Mouse (Mus musculus): Measurements from ENCODE around the gene Sult2b1. TPM values are rescaled to one million over a fixed set of nuclear protein-coding genes. Genes with fewer than 3 reads are reported as not detected.

The Sult2b1 gene
- polyA plus RNA-seq, 1 experiment from 2014 or later, result 2.7 TPM

Other genes with a start within 250 kb of the Sult2b1 start
- gene Hsd17b14, start 229.8 kb downstream of the Sult2b1 start, polyA plus RNA-seq (2017; shearing (Covaris generic)), result 1.6 TPM
- 68.4 TPM for gene Bcat2, start 214.5 kb downstream of the Sult2b1 start, polyA plus RNA-seq (2017; shearing (Covaris generic))
- not detected for gene Fgf21, start 169.2 kb downstream of the Sult2b1 start, polyA plus RNA-seq (2017; shearing (Covaris generic))
- gene Fut1, start 167.4 kb downstream of the Sult2b1 start, polyA plus RNA-seq (2017; shearing (Covaris generic)), result not detected
- not detected for gene Izumo1, start 162.9 kb downstream of the Sult2b1 start, polyA plus RNA-seq (2017; shearing (Covaris generic))
- gene Rasip1, start 157.2 kb downstream of the Sult2b1 start, polyA plus RNA-seq (2017; shearing (Covaris generic)), result 0.65 TPM
- 0.65 TPM for gene Mamstr, start 144.7 kb downstream of the Sult2b1 start, polyA plus RNA-seq (2017; shearing (Covaris generic))
- 0.12 TPM for gene Fut2, start 118.3 kb downstream of the Sult2b1 start, polyA plus RNA-seq (2017; shearing (Covaris generic))
- gene Ntn5, start 100.6 kb downstream of the Sult2b1 start, polyA plus RNA-seq (2017; shearing (Covaris generic)), result not detected
- gene Sec1, start 90.3 kb downstream of the Sult2b1 start, polyA plus RNA-seq (2017; shearing (Covaris generic)), result 0.20 TPM
- 9.3 TPM for gene Car11, start 84.8 kb downstream of the Sult2b1 start, polyA plus RNA-seq (2017; shearing (Covaris generic))
- gene Dbp, start 79.6 kb downstream of the Sult2b1 start, polyA plus RNA-seq (2017; shearing (Covaris generic)), result 14.7 TPM
- gene Rpl18, start 69.2 kb downstream of the Sult2b1 start, polyA plus RNA-seq (2017; shearing (Covaris generic)), result 1,529 TPM
- 40.4 TPM for gene Sphk2, start 66.7 kb downstream of the Sult2b1 start, polyA plus RNA-seq (2017; shearing (Covaris generic))
- not detected for gene Fam83e, start 63.5 kb downstream of the Sult2b1 start, polyA plus RNA-seq (2017; shearing (Covaris generic))
- gene Spaca4, start 58.9 kb downstream of the Sult2b1 start, polyA plus RNA-seq (2017; shearing (Covaris generic)), result not detected
- 0.13 TPM for gene Lmtk3, start 931 bp downstream of the Sult2b1 start, polyA plus RNA-seq (2017; shearing (Covaris generic))
- 45.3 TPM for gene Cyth2, start 29.9 kb upstream of the Sult2b1 start, polyA plus RNA-seq (2017; shearing (Covaris generic))
- not detected for gene Kcnj14, start 40.1 kb upstream of the Sult2b1 start, polyA plus RNA-seq (2017; shearing (Covaris generic))
- 44.0 TPM for gene Grwd1, start 46.3 kb upstream of the Sult2b1 start, polyA plus RNA-seq (2017; shearing (Covaris generic))
- gene Kdelr1, start 88.1 kb upstream of the Sult2b1 start, polyA plus RNA-seq (2017; shearing (Covaris generic)), result 108 TPM
- 0.23 TPM for gene Grin2d, start 93.7 kb upstream of the Sult2b1 start, polyA plus RNA-seq (2017; shearing (Covaris generic))
- 0.41 TPM for gene Syngr4, start 112.0 kb upstream of the Sult2b1 start, polyA plus RNA-seq (2017; shearing (Covaris generic))
- gene Tmem143, start 112.3 kb upstream of the Sult2b1 start, polyA plus RNA-seq (2017; shearing (Covaris generic)), result 8.6 TPM
- gene Emp3, start 136.7 kb upstream of the Sult2b1 start, polyA plus RNA-seq (2017; shearing (Covaris generic)), result 654 TPM
- 1.4 TPM for gene Ccdc114, start 139.4 kb upstream of the Sult2b1 start, polyA plus RNA-seq (2017; shearing (Covaris generic))
- gene Abcc6, start 245.6 kb upstream of the Sult2b1 start, polyA plus RNA-seq (2017; shearing (Covaris generic)), result not detected
- gene Nomo1, start 249.0 kb upstream of the Sult2b1 start, polyA plus RNA-seq (2017; shearing (Covaris generic)), result 28.5 TPM